Mouse (Mus musculus) megakaryocyte, embryonic 14.5 days (primary cell): ENCODE measurements around the gene Asic2.

Experiments
- FLI1 ChIP-seq: IDR thresholded peaks from 2 replicates; pipeline ENCODE4 v1.6.1; 2012; ENCODE audit warnings: low read length, inconsistent platforms, mixed read lengths
- GATA1 ChIP-seq: IDR thresholded peaks from 3 replicates; pipeline ENCODE4 v1.6.1; 2012; ENCODE audit warnings: mixed read lengths, low read length, inconsistent platforms, borderline replicate concordance

DNA sequence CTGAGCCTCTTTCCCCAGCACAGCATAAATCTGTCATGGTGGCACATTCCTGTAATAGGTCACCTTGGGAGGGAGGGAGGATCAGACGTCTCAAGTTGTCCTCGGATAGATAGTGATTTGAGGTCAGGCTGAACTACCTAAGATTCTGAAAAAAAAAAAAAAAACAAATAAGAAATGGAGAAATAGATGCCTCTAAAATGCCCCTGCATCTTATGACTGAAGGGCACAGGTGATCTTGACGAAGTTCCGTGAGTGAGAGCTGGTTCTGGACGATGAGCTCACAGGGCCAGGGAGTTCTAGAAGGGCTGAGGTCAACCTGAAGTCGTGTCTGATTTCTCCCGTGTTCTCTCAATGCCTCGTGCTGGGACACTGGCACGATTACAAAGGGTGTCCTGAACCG lies 1110.2 kb downstream of the Asic2 start, which contains the start of gene Spaca3:
- no peak for TF ChIP-seq GATA1
- TF ChIP-seq FLI1, result no peak
